8 mouse cellular contexts compared by ENCODE assay signal in genomic region chr5:52112191-52112760, GRCm38 (mm10).
DNase-seq lines count a peak whose midpoint lies in the region; ATAC-seq and TF ChIP-seq lines count a peak whose summit lies in the region.

No protein-coding gene starts in this region.

- peaks cover 6% of the 10 kb centered on the region; the same call in 1 of the 2 replicates for H3K4me1 ChIP-seq in cortical plate, adult 2 months (ENCODE audit: control insufficient read depth, insufficient read depth, low read length)
- peaks cover 15% of the 10 kb centered on the region for H3K4me1 ChIP-seq in hindbrain, embryonic 14.5 days (replicated peaks; ENCODE audit: control insufficient read depth, insufficient read depth, low read length)
- peaks cover 36% of the 10 kb centered on the region for H3K4me1 ChIP-seq in midbrain, embryonic 12.5 days

- H3K4me3 ChIP-seq in cortical plate, adult 2 months (ENCODE audit: insufficient read depth, low read length) = peak overlapping the region; percentile 81; the same call in 1 of the 2 replicates
- H3K4me3 ChIP-seq in hindbrain, embryonic 14.5 days (replicated peaks; ENCODE audit: low read length) = peak overlapping the region; percentile 71
- peak overlapping the region; percentile 75 for H3K4me3 ChIP-seq in midbrain, embryonic 12.5 days

- no peak for TF ChIP-seq CTCF in cortical plate, adult 2 months (IDR thresholded peaks at IDR 0.05; ENCODE audit: extremely low read depth, insufficient read depth, low read length)

- no peak for ATAC-seq in hindbrain, embryonic 14.5 days (ENCODE audit: low FRiP score)
- no peak for ATAC-seq in midbrain, embryonic 12.5 days (ENCODE audit: low FRiP score, low read depth)

- no peak overlapping the region for H3K27ac ChIP-seq in cortical plate, adult 2 months (ENCODE audit: insufficient read depth, low read length)
- H3K27ac ChIP-seq in hindbrain, embryonic 14.5 days = no peak overlapping the region
- no peak overlapping the region for H3K27ac ChIP-seq in midbrain, embryonic 12.5 days (replicated peaks)

- no peak overlapping the region; the same call in 1 of the 2 replicates for H3K9ac ChIP-seq in hindbrain, embryonic 14.5 days
- H3K9ac ChIP-seq in midbrain, embryonic 12.5 days (replicated peaks) = no peak overlapping the region

- peaks cover 24% of the 10 kb centered on the region for H3K27me3 ChIP-seq in hindbrain, embryonic 14.5 days (ENCODE audit: control insufficient read depth, insufficient read depth, low read length)
- H3K27me3 ChIP-seq in midbrain, embryonic 12.5 days = peaks cover 70% of the 10 kb centered on the region

- peak; percentile 28 for DNase-seq in cerebellum, adult 9-11 months
- no peak for DNase-seq in cerebellum, postnatal 14 days
- no peak for DNase-seq in hindbrain, embryonic 14.5 days (ENCODE audit: low spot score)
- no peak for DNase-seq in gastrocnemius, adult 18-20 months (ENCODE audit: low spot score)
- no peak for DNase-seq in adrenal gland, postnatal 14 days
- DNase-seq in thymus, postnatal 14 days = no peak

- 3% methylated on average over 16 of the region's 16 CpGs for WGBS in hindbrain, embryonic 14.5 days
- WGBS in midbrain, embryonic 12.5 days = 4% methylated on average over 16 of the region's 16 CpGs

- no peak for TF ChIP-seq POLR2A in cortical plate, adult 2 months (IDR thresholded peaks at IDR 0.05; ENCODE audit: extremely low read depth, insufficient read depth, low read length)

- no peaks in the 10 kb centered on the region for H3K36me3 ChIP-seq in hindbrain, embryonic 14.5 days (replicated peaks; ENCODE audit: control insufficient read depth, insufficient read depth)
- no peaks in the 10 kb centered on the region for H3K36me3 ChIP-seq in midbrain, embryonic 12.5 days

- H3K9me3 ChIP-seq in hindbrain, embryonic 14.5 days (ENCODE audit: control insufficient read depth, low read length) = no peaks in the 10 kb centered on the region
- no peaks in the 10 kb centered on the region for H3K9me3 ChIP-seq in midbrain, embryonic 12.5 days

- peak overlapping the region; percentile 100 for H3K4me2 ChIP-seq in hindbrain, embryonic 14.5 days (replicated peaks)
- peak overlapping the region; percentile 97 for H3K4me2 ChIP-seq in midbrain, embryonic 12.5 days (replicated peaks)
